Mouse (Mus musculus): ENCODE measurements around the gene Mcm10.

The Mcm10 gene

DNA sequence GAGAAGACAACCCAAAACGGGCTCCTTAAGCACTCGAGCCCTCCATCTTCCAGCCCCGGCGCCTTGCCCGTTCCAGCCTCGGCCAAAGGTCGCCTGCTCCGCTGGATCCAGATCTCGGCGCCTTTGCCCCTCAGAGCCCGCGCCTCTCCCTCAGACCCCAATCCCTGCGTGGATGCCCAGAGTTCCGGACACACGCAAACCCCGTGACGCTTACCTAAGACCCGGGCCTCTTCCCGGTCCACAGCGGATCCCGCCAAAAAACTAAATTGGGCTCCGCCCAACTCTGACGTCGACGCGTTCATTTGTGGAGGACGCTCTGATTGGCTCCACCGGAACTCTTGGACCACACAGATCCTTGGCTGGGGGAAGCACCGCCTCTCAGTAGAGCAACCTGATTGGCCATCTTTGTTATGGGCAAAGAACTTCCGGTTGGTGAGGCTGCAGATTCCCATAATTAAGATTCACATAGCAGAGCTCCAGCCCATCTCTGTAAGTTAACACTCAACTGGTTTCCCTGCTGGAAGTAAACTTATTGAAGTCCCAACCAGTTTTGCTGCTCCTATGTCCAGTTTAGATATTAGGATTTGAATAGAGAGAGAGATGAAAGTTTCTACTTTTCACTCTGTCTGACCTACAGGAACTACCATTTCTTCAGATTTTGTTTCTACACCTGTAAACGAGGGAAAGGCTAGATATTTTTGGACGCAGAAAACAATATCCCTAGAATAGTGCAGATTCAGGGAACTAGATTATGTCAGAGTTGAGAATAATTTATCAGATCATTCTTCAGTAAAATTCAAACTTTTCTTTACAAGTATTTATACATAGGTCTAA, at the start of gene Mcm10:
Mcm10 (minus strand) TSS at position 301 of the 834 bp plus-strand sequence.
- peak; percentile 99 for DNase-seq (ENCODE audit: low read depth, low spot score)

DNA sequence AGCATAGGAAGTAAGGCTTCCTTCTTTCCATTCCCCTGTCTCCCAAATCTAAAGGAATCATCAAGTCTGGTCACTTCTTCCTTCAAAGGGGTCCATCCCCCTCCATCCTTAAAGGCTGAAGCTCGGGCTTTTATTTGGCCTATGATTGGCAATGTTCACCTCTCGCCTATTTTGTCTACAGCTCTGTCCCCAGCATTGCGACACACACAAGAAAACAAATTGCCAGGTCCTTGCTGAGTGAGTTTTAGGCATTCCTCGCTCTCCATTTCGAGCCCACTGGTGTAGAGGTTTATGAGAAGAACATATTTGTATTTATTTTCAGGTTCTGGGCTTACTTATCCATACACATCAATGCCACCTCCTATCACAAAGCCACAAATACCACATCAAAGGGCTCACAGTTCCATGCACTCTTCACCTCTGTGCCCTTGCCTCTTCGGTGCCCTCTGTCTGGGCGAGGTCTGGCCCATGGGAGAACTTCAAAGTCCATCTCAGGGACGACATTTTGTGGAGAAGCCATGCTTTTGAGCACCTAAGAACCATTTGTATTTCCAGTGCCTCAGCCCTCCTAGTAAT, 48.6 kb upstream of the Mcm10 start:
- no peak for DNase-seq (ENCODE audit: low read depth, low spot score)

DNA sequence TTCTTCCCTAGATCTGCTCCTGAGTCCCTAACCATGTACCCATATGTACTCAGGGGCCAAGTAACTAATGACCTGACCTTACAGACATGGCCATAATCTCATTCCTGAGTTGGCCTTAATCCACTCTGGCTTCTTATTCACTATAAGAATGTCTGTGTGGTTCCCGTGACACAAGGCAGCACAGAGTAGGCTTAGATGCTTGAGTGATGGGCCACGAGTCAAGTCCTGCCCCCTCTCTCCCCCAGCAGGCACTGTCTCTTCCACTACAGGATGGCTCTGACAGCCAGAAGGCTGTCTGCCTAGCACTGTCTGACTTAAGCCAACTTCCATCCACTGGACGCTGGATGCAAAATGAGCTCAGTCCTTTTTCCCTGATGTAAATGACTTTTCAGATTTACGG, 47.4 kb upstream of the Mcm10 start:
- no peak for DNase-seq (ENCODE audit: low read depth, low spot score)

DNA sequence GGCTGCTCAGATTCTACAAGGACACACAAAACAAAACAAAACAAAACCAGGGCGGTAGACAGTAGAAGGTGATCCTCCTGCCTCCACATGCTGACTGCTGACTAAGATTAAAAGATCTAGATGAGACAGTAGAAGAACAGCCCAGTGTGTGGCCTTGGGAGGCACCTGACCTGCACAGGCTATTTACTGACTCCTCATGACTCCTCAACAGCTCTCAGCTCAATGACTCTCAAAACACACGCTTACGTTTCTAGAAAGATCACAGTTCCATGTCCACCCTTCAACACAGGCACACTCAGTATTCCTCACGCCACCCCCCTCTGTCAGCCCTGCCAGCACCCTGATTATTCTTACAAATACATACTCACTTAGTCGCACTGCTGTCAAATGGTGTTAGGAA, 45.8 kb upstream of the Mcm10 start:
- DNase-seq (ENCODE audit: low read depth, low spot score), result no peak

- DNase-seq (ENCODE audit: low read depth, low spot score), result no peak
Measured at GRCm38 (mm10) chr2:5050562-5050961, 38.0 kb upstream of the Mcm10 start.

GRCm38 (mm10) chr2:5047016-5047415, 34.4 kb upstream of the Mcm10 start:
- DNase-seq (ENCODE audit: low read depth, low spot score), result no peak

DNA sequence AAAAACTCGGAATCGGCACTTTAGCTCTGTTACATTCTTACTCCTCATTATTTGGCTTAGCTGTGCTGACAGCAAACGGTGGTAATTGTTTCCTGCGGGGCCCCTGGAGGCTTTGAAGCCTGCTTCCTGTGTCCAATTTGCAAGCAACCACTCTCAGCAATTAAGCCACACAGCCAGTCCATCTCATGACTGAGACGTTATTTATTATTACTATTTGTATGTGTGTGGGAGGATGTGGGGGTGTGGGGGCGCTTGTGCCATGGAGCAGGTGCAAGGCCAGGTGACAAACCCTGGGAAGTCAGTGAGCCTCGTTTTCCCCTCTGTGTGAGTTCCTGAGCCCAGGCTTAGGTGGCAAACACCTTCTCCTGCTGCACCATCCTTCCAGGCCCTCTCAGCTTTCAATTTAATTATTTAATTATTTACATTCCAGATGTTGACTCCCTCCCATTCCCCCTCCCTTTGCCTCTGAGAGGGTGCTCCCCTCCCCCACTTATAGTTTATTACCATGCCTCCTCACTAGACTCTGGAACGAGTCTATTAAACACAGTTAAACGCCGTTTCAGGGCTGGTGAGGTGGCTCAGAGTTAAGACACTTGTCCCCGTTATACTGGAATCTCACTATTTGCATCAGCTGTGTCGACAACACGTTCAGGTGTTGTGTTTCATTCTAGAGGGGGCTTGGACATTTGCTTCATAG, 32.8 kb upstream of the Mcm10 start:
- peak; percentile 45 for DNase-seq (ENCODE audit: low read depth, low spot score)

DNA sequence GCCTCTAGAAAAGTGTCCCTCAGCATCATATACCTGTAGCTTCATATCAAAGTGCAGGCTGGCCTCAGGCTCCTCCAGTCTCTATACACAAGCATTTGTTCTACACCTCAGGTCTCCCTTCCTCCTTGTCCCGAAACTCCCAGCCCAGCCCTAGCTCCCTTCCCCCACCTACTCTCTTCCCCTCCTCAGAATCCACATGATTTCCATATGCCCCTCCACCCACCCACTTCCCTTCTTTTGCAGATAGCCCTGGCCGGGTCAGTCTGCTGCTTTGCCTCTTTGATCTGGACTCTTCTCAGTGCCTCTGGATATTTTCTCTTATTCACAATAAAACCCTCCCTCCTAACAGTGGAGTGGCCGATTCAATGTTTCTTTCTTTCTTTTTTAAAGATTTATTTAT, 31.7 kb upstream of the Mcm10 start:
- DNase-seq (ENCODE audit: low read depth, low spot score), result peak; percentile 48

GRCm38 (mm10) chr2:5043476-5043761, 30.8 kb upstream of the Mcm10 start:
- no peak for DNase-seq (ENCODE audit: low read depth, low spot score)

DNA sequence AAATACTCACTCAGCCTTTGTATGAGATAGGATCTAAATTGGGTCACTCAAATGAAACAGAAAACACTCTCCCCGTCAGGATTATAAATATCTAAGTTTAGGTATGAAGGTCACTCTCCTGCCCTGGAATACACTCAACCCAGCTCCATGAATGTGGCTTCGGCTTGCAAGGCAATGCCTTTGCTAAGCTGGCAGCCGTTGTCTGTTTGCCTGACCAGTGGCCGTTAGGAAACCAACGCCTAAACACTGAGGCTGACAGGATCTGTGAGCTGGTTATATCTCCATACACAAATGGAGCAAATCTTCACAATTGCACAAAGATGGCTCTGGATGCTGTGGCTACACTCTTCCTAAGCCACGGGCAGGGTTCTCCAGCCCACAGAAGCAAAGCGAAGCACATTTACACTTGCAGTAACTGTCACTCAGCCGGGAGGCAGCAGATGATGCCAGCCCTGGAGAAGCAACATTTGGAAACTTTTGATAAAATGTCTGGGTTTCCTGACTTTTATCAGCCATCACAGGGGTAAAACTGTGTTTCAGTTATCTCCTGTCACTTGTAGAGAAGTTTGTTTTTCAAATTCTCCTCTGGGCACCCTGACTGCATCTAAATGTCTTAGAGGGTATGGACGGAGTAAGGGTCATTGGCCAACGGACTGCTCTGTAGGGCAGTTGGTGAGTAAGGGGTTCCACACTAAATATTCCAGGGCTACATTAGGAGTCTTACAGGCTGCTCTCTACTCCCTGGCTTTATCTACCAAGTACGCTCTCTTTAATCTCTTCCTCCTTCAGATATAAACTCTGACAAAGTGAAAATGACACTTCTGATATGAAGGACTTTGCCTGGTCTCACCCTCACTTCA, 30.3 kb upstream of the Mcm10 start:
- DNase-seq (ENCODE audit: low read depth, low spot score), result no peak

GRCm38 (mm10) chr2:5041854-5042253, 29.3 kb upstream of the Mcm10 start:
- no peak for DNase-seq (ENCODE audit: low read depth, low spot score)

GRCm38 (mm10) chr2:5040281-5041161, 27.9 kb upstream of the Mcm10 start:
- DNase-seq (ENCODE audit: low read depth, low spot score), result no peak

DNA sequence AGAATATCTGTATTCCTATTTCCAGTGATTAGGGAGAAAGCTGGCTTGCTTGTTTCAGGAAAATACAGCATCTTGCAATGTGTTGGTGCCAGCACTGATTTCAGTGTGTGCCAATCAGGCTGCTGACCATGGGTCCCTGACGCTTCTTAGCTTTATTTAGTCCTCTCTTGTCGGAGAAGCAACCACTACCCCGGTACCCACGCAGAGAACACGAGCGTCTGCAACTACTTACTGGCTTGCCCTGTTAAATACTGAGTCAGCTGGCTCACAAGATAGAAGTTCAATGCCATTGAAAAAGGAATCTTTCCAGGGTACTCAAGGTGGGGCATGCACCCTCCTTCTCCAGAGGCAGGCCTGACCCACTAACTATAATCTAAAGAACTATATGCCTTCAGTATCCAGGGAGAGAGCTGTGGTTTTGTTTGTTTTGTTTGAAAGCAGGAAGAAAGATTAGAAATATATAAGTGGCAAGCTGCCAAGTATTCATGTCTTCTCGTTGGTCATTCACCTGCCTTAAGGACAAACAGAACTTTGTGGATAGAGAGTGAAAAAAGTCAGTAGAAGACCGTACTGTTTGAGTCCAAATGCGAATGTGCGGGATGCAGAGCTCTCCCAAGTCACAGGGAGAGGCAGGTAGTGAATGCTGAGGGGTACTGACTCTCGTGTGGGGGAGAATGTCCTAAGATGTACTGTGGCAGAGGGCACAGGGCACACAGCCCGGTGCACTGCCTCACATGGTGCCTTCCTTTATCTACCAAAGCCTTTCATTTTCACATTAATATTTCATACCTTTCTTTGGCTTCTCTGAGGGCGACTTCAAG, 27.0 kb upstream of the Mcm10 start:
- DNase-seq (ENCODE audit: low read depth, low spot score), result no peak

- no peak for DNase-seq (ENCODE audit: low read depth, low spot score)
Measured at GRCm38 (mm10) chr2:5038320-5038719, 25.7 kb upstream of the Mcm10 start.

- peak; percentile 46 for DNase-seq (ENCODE audit: low read depth, low spot score)
Measured at GRCm38 (mm10) chr2:5037390-5037789, 24.8 kb upstream of the Mcm10 start.

GRCm38 (mm10) chr2:5036411-5037076, 24.0 kb upstream of the Mcm10 start:
- no peak for DNase-seq (ENCODE audit: low read depth, low spot score)

GRCm38 (mm10) chr2:5035241-5035640, 22.6 kb upstream of the Mcm10 start:
- DNase-seq (ENCODE audit: low read depth, low spot score), result no peak

DNA sequence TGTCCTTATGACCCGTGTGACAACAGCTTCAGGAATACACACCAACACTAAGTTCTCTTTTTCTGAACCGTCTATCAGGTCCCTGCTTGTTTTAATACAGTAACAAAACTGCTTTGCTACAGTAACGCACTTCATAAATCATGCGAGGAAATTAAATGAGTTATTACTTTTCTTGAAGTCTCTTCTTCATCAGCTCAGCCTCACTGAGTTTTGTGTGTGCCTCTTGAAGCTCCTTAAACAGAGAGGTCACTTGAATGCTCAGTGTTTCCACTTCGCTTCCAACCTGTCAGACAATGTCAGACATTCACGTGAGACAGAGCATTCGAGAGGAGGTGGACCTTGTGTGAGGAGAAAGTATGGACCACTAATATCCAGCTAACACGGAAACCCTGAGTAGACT, 22.2 kb upstream of the Mcm10 start:
- DNase-seq (ENCODE audit: low read depth, low spot score), result no peak

GRCm38 (mm10) chr2:5033546-5034420, 21.2 kb upstream of the Mcm10 start:
- DNase-seq (ENCODE audit: low read depth, low spot score), result no peak

All from R1 (cell line).